Mouse (Mus musculus) layer of hippocampus, adult 2 months (tissue): ENCODE measurements around the gene Xxylt1. TPM values are rescaled to one million over a fixed set of nuclear protein-coding genes. Genes with fewer than 3 reads are reported as not detected.

Experiments used
- DNase-seq, 2 experiments: peaks; one replicate each; pipeline ENCODE4 v3.0.0; 2022; ENCODE audit warnings: low spot score in 2 of 2
- H3K27ac ChIP-seq: fragments of 200-600 bp; 2 replicates; pipeline ENCODE4 v1.8.1; 2022
- H3K4me3 ChIP-seq: fragments of 200-600 bp; 2 replicates; pipeline ENCODE4 v1.8.1; 2022; ENCODE audit warnings: mild to moderate bottlenecking
- CTCF ChIP-seq: fragments of 200-600 bp; conservative IDR thresholded peaks from 2 replicates; pipeline ENCODE4 v1.8.1; 2022; ENCODE audit warnings: antibody characterized with exemption, mild to moderate bottlenecking, moderate library complexity
- total RNA-seq, 2 experiments: library from RNA; stranded (reverse); gene quantifications; 2 replicates each; pipeline ENCODE4 v1.2.3; 2021

Xxylt1 gene
- total RNA-seq, 2 experiments from 2014 or later = 18.2 to 19.0 TPM

DNA sequence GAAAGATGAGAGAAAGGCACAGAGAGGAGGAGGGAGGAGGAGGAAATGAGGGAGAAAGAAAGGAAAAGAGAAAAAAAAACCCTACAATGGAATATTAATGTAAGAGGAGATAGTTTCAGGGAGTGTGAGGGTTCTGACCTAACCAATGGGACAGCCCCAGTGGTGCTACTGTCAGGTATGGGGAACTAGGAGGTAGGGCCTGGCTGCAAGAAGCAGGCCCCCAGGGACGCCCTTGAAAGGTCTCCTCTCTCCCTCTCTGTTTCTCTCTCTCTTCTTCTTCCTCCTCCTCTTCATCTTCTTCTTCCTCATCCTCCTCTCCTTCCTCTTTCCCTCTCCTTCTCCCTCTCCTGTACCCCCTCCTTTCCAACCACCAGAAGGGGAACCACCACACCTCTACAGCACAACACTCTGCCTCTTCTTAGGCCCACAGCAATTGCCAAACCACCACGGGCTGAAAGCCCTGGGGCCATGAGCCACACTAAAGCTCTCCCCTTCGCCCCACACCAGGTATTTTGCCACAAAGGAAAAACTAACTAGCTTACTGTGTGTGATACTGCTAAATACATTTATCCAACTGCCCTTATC, 6.8 kb downstream of the Xxylt1 start:
- DNase-seq = no peak
- no peak overlapping the region for H3K4me3 ChIP-seq
- TF ChIP-seq CTCF = no peak
- H3K27ac ChIP-seq = no peak overlapping the region

GRCm38 (mm10) chr16:31071731-31072130, 9.5 kb downstream of the Xxylt1 start:
- TF ChIP-seq CTCF = no peak
- Histone ChIP-seq H3K27ac (no peak overlapping the region), H3K4me3 (no peak overlapping the region)
- no peak for DNase-seq

- H3K27ac ChIP-seq = no peak overlapping the region
- TF ChIP-seq CTCF = peak; percentile 99
- H3K4me3 ChIP-seq = peak overlapping the region; percentile 33; the same call in 1 of the 2 replicates
- DNase-seq = peak; percentile 85
These were observed 10.7 kb downstream of the Xxylt1 start for GRCm38 (mm10) chr16:31070358-31071133.

DNA sequence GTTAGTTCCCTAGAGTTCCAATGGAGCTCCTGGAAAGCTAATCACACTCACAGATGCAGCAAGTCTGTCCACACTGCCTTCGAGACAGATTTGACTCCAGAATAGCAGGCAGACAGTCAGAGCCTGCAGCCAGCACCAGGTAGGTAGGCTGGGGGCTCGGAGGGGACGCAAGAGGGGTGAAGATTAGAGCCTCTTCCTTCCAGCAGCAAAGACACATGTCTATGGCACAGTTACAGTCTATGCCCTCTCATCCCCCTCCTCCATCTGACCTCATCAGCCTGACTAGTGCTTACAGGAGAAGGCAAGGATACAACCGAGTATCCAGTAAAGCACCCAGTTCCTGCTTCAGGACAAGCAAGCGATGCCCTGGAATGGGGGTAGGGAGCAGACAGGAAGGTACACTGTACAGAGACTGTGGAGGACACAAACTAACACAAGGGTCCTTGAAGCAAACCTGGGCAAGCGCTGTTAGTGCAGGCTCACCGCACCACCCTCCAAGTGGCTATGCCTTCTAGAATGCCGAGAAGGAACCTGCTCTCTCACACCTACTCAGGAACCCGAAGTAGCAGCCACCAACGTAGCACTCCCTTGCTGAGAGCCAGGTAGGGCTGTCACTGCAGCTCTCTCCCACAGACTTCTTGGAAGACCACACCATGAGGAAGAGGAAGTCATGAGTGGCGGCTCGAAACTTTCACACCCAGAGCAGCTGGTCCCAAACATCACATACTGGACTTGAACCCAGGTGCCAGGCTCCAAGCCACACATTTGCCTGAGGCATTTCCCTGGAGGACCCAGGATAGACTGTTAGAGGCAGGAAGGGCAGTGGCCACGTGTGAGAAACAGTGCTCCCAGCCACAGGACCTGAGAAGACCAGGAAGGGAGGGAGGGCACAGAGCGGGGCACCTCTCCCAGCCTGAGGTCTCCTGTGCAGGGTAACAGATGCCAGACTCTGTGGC, 11.7 kb downstream of the Xxylt1 start:
- DNase-seq = no peak
- no peak overlapping the region for H3K4me3 ChIP-seq
- no peak for TF ChIP-seq CTCF
- no peak overlapping the region for H3K27ac ChIP-seq

DNA sequence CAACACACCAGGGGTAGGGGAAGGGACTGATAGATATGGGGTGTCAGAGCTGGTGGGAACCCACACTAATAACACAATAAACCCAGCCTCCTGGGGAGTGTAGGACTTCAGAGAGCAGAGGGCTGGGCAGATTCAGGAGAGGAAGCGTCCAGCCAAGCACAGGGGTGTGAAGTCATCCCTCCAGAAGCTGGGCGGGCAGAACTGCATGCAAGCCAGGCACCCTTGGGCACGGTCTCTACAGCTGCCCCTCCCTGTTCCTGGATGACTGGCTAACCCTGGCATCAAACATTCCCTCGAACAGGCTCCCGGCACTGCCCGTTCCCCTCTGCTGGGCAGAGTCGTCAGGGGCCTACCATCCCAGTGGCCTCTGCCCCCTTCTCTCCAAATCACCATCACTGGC, 13.0 kb downstream of the Xxylt1 start:
- Histone ChIP-seq H3K4me3 (no peak overlapping the region), H3K27ac (no peak overlapping the region)
- no peak for TF ChIP-seq CTCF
- no peak for DNase-seq

- no peak for TF ChIP-seq CTCF
- no peak for DNase-seq
- Histone ChIP-seq H3K4me3 (no peak overlapping the region), H3K27ac (peak overlapping the region; percentile 67)
These were observed 14.7 kb downstream of the Xxylt1 start for GRCm38 (mm10) chr16:31066344-31067098.

- no peak overlapping the region for H3K27ac ChIP-seq
- H3K4me3 ChIP-seq = no peak overlapping the region
- no peak for DNase-seq
- TF ChIP-seq CTCF = no peak
These were observed 16.4 kb downstream of the Xxylt1 start for GRCm38 (mm10) chr16:31064782-31065181.

DNA sequence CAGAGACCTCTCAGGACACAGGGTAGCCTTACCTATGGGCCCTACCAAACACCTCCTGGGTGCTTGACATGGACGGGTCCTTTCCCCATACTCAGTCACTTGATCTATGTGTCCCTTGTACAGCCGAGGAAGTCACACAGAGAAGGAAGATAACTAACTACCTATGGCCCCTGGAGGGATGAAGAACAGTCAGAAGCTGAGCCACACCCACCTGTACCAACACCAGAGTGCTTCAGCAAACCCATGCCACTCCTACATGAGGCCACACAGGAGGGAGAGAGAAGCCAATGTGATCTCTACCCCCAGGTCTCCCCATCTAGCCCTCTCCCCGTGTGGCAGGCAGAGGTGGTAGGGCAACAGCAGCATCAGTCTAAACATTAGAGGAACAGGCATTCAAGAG, 18.3 kb downstream of the Xxylt1 start:
- TF ChIP-seq CTCF = no peak

GRCm38 (mm10) chr16:31061246-31061880, 19.9 kb downstream of the Xxylt1 start:
- DNase-seq = no peak
- H3K27ac ChIP-seq = no peak overlapping the region
- TF ChIP-seq CTCF = no peak
- H3K4me3 ChIP-seq = no peak overlapping the region

More for the DNA sequence above, 18.3 kb downstream of the Xxylt1 start:
- H3K27ac ChIP-seq = no peak overlapping the region
- no peak overlapping the region for H3K4me3 ChIP-seq
- no peak for DNase-seq

- DNase-seq = no peak
- no peak overlapping the region for H3K4me3 ChIP-seq
- TF ChIP-seq CTCF = no peak
- H3K27ac ChIP-seq = no peak overlapping the region
These were observed 20.5 kb downstream of the Xxylt1 start for GRCm38 (mm10) chr16:31060714-31061113.

DNA sequence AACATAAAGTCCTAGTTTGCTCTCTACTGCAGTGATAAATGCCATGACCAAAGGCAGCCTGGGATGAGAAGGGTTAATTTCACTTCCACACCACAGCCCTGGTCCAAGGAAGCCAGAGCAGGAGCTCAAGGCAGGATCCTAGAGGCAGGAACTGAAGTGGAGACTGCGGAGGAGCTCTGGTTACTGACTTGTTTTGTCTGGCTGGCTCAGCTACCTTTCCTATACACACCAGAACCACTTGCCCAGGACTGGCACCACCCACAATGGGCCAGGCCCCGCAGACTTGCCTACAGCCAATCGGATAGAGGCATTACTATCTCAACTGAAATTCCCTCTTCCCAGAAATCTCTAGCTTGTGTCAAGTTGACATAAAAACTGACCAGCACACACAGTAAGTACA, 21.0 kb downstream of the Xxylt1 start:
- no peak for DNase-seq
- Histone ChIP-seq H3K4me3 (no peak overlapping the region), H3K27ac (no peak overlapping the region)
- no peak for TF ChIP-seq CTCF

GRCm38 (mm10) chr16:31059730-31060129, 21.5 kb downstream of the Xxylt1 start:
- no peak for DNase-seq
- TF ChIP-seq CTCF = no peak
- Histone ChIP-seq H3K4me3 (no peak overlapping the region), H3K27ac (no peak overlapping the region)
